Mouse (Mus musculus): Measurements from ENCODE around the gene Olfr211.
A peak's percentile ranks its signal among the peaks of the same experiment; 100 is the strongest.

GRCm38 (mm10) chr6:116456482-116456881 is 32.4 kb upstream of the Olfr211 start:
- TF ChIP-seq CHD1 (IDR thresholded peaks at IDR 0.05; ENCODE audit: low read depth, low read length) (no peak), TAL1 (IDR thresholded peaks at IDR 0.05; ENCODE audit: low read length) (peak; percentile 39; the same call in 1 of the 2 replicates), USF2 (IDR thresholded peaks at IDR 0.05; ENCODE audit: borderline replicate concordance in 1 of 2, insufficient read depth in 1 of 2, low read depth in 1 of 2, low read length in 2 of 2) (no peak), ZC3H11A (IDR thresholded peaks at IDR 0.05; ENCODE audit: low read depth, low read length) (0 out of 2 replicates have a peak, but pooled peaks have one; percentile 4), MAX (IDR thresholded peaks at IDR 0.05; ENCODE audit: low read length) (no peak), RCOR1 (IDR thresholded peaks at IDR 0.05; ENCODE audit: low read depth, low read length) (peak; percentile 75), RAD21 (IDR thresholded peaks at IDR 0.05; ENCODE audit: low read depth, low read length) (no peak), MAZ (IDR thresholded peaks at IDR 0.05; ENCODE audit: low read depth, low read length) (peak; percentile 58; the same call in 1 of the 2 replicates)
